Mouse (Mus musculus): Measurements from ENCODE around the gene Gm7029. TPM values are rescaled to one million over a fixed set of nuclear protein-coding genes. Genes with fewer than 3 reads are reported as not detected.
"Not testable (repeated sequence)": the region's sequence is repeated elsewhere in the genome, so short reads cannot be mapped to it uniquely, and the experiment has no call there.

The Gm7029 gene
- total RNA-seq, 2 experiments from 2014 or later: not detected

DNA sequence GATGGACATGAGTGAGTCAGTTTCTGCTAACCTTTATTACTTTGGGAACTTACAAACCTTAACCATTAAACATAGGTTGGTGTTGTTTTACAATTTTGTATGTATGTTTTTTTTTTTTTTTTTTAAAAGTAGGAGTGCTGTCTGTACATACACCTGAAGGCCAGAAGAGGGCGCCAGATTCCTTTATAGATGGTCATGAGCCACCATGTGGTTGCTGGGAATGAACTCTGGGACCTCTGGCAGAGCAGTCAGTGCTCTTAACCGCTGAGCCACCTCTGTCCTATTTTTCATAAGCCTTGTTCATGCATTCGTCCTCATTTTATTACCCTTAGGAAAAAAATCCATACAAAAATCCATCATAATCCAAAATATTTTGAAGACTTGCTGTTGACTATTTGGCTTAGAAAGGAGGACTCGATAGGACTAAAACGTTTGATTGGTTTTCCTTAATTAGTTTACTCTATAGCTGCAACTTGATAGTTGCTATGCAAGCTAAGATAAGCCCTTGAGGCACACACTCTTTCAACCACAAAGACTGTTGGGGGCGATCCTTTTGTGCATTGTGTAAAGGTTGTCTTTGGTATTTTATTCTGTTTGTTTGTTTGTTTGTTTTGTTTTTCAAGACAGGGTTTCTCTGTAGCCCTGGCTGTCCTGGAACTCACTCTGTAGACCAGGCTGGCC lies 23.6 kb downstream of the Gm7029 start:
- intact Hi-C loops (cut with DNase I): loop anchor here (2.0 to 10.0 kb wide), 2 partner anchors 24 to 502 kb away; partner anchors contain the start of gene Zfp101
- DNase-seq (ENCODE audit: extremely low spot score in 1 of 2, low spot score in 2 of 2): no peak

DNA sequence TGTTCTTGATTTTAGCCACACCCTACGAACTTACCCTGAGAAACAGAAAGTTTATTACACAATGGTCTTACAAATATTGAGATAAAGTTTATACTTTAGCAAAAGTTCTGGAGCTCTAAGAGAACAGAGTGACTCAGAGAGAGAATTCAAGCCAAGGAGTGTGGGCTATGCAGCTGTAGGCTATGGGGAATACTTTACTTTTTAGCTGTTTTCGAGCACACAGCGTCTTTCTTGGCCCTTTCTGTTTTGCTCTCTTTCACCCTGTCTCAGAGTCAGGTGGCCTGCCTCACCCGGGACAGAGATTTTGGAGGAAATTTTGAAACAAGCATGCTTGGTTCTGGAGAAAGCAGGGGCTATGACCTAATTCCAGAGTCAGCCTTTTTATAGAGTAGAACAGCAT lies 24.6 kb downstream of the Gm7029 start:
- H3K27ac ChIP-seq; H3K4me3 ChIP-seq; DNase-seq (ENCODE audit: extremely low spot score in 1 of 2, low spot score in 2 of 2): not testable (repeated sequence)
- intact Hi-C loops (cut with DNase I): loop anchor here (10.0 kb wide), 1 partner anchor 503 kb away; the partner anchor contains the start of gene Zfp101

More for the DNA sequence above, 23.6 kb downstream of the Gm7029 start:
- Histone ChIP-seq H3K4me3 (no peak overlapping the region), H3K27ac (no peak overlapping the region)
- peak; percentile 60 for TF ChIP-seq CTCF (IDR thresholded peaks at IDR 0.05)

DNA sequence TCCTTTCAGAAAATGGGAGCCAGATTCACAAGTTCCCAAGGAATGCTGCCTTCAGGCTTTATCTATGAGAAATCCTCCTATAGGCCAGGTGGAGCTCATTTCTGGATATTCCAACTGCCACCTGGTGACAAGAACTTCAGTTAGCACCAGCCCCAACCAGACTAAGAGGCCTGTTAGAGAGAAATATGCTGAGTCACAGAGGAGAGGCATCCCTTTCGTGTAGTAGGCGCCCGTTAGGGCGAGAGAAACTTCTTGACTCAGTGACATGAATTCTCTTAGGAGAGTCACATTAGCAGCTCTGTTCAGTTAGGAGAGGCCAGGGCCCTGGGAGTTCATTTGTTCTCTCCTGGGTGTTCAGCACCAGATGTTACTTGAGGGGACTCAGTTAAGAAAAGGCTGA lies 26.0 kb downstream of the Gm7029 start:
- TF ChIP-seq CTCF (IDR thresholded peaks at IDR 0.05): no peak
- DNase-seq (ENCODE audit: extremely low spot score in 1 of 2, low spot score in 2 of 2): no peak
- intact Hi-C loops (cut with DNase I): loop anchor here (10.0 kb wide), 1 partner anchor 505 kb away; the partner anchor contains the start of gene Zfp101
- H3K4me3 ChIP-seq: no peak overlapping the region
- no peak overlapping the region for H3K27ac ChIP-seq

DNA sequence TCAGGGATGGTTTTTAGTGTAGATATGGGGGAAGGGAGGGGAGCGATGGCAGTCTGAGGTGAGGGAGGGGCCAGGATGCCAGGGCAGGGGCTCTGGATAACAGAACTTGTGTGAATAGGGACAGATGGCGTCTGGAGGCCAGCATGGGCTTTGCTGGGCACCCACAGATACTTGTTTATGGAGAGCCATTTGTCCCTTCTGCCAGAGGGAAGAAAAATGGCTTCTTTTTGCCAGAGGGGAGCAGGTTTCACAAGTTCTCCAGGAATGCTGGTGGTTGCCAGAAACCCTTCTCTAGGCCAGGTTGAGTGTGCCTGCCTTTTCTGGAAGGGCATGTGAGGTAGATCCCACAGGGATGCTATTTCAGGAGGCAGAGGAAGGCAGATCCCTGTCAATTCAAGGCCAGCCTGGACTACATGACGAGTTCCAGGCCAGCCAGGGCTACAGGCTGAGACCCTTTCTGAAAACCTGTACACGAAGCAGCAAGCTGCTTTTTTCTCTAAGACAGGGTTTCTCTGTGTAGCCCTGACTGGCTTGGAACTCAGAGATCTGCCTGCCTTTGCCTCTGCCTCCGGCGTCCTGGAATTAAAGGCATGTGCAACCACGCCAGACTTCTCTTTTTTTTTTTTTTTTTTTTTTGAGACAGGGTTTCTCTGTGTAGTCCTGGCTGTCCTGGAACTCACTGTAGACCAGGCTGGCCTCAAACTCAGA lies 26.8 kb downstream of the Gm7029 start:
- TF ChIP-seq CTCF (IDR thresholded peaks at IDR 0.05): no peak
- H3K27ac ChIP-seq: no peak overlapping the region
- no peak for DNase-seq (ENCODE audit: extremely low spot score in 1 of 2, low spot score in 2 of 2)
- H3K4me3 ChIP-seq: no peak overlapping the region
- intact Hi-C loops (cut with DNase I): no loop called here

DNA sequence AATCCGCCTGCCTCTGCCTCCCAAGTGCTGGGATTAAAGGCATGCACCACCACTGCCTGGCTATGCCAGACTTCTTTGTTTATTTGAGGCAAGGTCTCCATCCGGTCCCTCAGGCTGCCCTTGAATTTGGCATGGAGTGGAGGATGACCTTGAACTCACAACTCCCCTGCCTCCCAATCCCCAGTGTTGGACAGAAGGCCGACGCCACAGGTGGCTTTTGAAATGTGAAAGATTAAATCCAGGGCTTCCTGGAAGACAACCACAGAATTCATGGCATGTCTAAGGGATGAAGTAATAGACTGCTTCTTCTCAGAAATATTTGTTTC lies 27.3 kb downstream of the Gm7029 start:
- intact Hi-C loops (cut with DNase I): no loop called here
- H3K4me3 ChIP-seq: no peak overlapping the region
- TF ChIP-seq CTCF (IDR thresholded peaks at IDR 0.05): no peak
- H3K27ac ChIP-seq: no peak overlapping the region
- DNase-seq (ENCODE audit: extremely low spot score in 1 of 2, low spot score in 2 of 2): no peak

DNA sequence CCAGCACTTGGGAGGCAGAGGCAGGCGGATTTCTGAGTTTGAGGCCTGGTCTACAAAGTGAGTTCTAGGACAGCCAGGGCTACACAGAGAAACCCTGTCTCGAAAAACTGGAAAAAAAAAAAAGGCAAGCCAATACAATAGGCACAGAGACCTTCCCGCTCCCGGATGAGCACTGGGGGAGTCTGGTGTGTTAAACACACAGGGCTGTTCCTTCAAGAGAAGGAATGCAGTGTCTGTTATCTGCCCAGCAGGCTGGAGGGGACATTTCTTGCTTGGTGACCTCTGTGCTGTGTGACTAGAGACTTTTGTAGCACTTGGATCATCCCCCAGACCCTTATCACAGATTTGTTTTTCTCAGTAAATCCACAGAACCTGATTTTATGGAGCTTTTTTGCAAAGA lies 28.0 kb downstream of the Gm7029 start:
- no peak for TF ChIP-seq CTCF (IDR thresholded peaks at IDR 0.05)
- intact Hi-C loops (cut with DNase I): no loop called here
- DNase-seq (ENCODE audit: extremely low spot score in 1 of 2, low spot score in 2 of 2): no peak
- Histone ChIP-seq H3K4me3 (no peak overlapping the region), H3K27ac (no peak overlapping the region)

DNA sequence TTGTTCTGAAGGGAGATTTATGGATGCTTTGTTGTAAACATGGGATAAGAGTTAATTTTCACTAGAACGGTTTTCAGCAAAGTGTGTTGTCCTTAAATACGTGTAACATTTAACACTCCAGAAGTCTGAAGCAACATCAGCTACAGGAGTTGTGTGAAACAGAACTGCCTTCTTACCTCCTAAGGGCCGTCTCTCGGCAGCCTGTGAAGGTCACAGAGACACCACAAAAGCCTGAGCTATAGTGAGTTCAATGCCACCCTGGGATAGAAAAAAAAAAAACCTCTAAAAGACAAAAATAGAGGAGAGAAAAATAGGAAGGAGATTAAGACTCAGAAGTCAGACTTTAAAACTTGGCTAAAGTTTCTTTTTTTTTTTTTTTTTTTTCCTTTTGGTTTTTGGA lies 28.4 kb downstream of the Gm7029 start:
- no peak for DNase-seq (ENCODE audit: extremely low spot score in 1 of 2, low spot score in 2 of 2)
- Histone ChIP-seq H3K4me3 (no peak overlapping the region), H3K27ac (no peak overlapping the region)
- intact Hi-C loops (cut with DNase I): no loop called here
- no peak for TF ChIP-seq CTCF (IDR thresholded peaks at IDR 0.05)

DNA sequence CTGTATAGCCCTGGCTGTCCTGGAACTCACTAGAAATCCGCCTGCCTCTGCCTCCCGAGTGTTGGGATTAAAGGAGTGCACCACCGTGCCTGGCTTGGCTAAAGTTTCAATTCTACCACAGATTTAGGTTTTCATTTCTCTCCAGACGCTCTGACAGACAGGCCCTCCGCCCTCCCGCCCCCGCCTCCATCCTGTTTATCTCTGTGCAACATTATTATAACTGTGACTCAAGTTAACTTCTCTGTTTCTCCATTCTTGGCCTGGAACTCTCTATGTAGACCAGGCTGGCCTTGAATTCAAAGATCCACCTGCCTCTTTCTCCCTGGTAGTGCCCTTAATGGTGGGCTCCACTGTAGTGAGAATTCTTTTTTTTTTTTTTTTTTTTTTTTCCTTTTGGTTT lies 28.9 kb downstream of the Gm7029 start:
- intact Hi-C loops (cut with DNase I): no loop called here
- no peak for DNase-seq (ENCODE audit: extremely low spot score in 1 of 2, low spot score in 2 of 2)
- no peak for TF ChIP-seq CTCF (IDR thresholded peaks at IDR 0.05)
- no peak overlapping the region for H3K4me3 ChIP-seq
- H3K27ac ChIP-seq: no peak overlapping the region

DNA sequence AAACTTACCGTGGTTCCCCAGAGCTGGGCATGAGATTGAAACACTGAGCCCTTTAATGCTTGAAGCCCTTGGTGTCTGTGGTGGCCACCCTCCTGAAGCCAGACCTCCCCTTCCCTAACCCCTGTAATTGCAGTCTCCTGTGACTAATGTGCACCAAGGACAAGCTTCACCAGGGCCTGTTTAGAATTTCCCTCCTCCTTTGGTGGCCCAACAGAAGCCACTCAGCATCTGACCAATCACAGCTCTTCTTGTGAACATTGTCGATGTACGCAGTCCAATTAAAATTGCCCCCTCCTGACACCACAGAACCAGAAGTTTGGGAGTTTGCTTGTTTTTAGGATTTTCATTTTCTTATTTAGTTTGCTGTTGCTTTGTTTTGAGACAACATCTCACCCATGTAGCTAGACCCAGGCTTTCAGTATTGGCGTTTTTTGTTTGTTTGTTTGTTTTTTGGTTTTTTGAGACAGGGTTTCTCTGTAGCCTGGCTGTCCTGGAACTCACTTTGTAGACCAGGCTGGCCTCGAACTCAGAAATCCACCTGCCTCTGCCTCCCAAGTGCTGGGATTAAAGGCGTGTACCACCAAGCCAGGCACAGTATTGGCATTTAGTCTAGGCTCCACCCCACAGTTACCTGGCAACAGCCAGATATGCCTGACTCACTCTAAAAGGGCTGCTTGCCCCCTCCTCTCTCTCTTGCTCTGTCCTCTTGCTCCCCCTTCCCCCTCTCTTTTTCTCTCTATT lies 30.4 kb downstream of the Gm7029 start:
- H3K4me3 ChIP-seq; DNase-seq (ENCODE audit: extremely low spot score in 1 of 2, low spot score in 2 of 2); H3K27ac ChIP-seq; intact Hi-C loops (cut with DNase I): not testable (repeated sequence)

DNA sequence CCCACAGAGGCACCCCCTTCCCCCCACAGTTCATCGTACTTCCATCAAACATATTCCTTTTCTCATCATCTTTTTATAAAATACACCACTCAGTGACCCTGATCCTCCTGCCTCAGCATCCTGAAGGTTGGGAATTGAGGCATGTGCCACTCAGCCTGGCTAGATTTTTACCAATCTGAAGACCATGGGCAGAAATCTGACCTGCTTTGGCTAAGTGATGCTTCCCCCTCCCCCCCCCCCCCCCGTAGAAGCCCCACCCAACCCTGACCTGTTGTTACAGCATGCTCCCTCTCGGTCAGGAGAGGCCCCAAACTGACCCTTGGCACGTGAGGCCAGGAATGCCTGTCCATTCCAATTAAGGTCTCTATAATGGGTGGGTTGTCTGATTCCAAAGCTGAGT lies 31.2 kb downstream of the Gm7029 start, which contains the start of gene Platr17:
Platr17 (plus strand) TSS at position 301 of the 400 bp plus-strand sequence.
- H3K27ac ChIP-seq; DNase-seq (ENCODE audit: extremely low spot score in 1 of 2, low spot score in 2 of 2); intact Hi-C loops (cut with DNase I); H3K4me3 ChIP-seq: not testable (repeated sequence)

DNA sequence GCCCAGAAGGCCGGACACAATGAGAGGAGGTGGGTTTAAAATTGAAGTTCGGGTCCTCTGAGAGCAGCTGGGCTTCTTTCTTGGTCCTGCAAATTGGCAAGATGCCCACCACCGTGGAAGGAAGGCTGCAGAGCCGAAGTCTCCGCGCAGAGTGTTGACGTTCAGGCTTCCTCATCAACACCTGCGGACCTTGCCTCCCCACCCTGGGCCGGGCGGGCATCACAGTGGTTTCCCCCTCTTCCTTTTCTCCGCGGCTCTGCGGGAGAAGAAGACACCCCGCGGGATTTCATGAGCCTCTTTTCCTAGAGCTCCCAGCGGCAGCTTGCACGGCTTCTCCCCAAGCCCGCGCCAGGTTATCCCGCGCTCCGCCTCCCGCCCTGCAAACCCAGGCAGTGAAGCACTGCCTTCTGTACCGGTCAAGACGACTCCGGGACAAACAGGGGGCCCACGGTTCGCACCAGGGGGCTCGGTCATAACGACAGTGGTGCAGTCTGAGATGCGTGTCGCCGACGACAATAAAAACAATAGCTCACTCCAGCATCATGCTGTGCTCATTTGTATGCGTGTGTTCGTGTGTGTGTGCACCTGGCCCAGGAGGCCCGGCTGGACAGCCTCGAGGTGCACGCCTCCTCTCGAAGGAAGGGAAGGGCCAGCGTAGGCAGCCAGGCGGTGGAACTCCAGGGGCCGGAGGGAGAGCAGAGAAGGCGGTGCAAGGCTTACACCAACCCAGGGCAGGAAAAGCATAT lies 34.9 kb downstream of the Gm7029 start:
- Histone ChIP-seq H3K27ac (peak overlapping the region; percentile 90), H3K4me3 (peak overlapping the region; percentile 76)
- intact Hi-C loops (cut with DNase I): loop anchor here (1.0 kb wide), 1 partner anchor 18 kb away; the partner anchor contains the start of gene Kifc1
- no peak for TF ChIP-seq CTCF (IDR thresholded peaks at IDR 0.05)
- DNase-seq (ENCODE audit: extremely low spot score in 1 of 2, low spot score in 2 of 2): peak; percentile 53 to 59

Measured in left cerebral cortex, adult 2 months (tissue).